Mouse (Mus musculus) monocyte, adult 5-6 weeks (primary cell): ENCODE data around the gene Mia2. TPM values are rescaled to one million over a fixed set of nuclear protein-coding genes. Genes with fewer than 3 reads are reported as not detected.
"Not testable (repeated sequence)": the region's sequence is repeated elsewhere in the genome, so short reads cannot be mapped to it uniquely, and the experiment has no call there.

Experiments used
- ATAC-seq: fragments of 153-309, 156-312 bp; replicated peaks from 2 replicates; pipeline ENCODE4 v1.8.0; 2017; ENCODE audit warnings: mild to moderate bottlenecking; ENCODE audit not compliant: low TSS enrichment, insufficient number of reproducible peaks, severe bottlenecking, poor library complexity, low FRiP score
- total RNA-seq: library from RNA; stranded (forward); fragments of 200-1000, 200-491, 200-594 nt; gene quantifications from 3 replicates; pipeline ENCODE4 v1.2.3, GENCODE M21; 2017

Gene Mia2
- total RNA-seq, 1 experiment from 2014 or later = 323 TPM

GRCm38 (mm10) chr12:59206208-59206999 is 110.8 kb downstream of the Mia2 start:
- no peak; the same call in 1 of the 2 replicates for ATAC-seq

GRCm38 (mm10) chr12:59207000-59207390 is 111.4 kb downstream of the Mia2 start:
- ATAC-seq = no peak

GRCm38 (mm10) chr12:59207814-59208213 is 112.2 kb downstream of the Mia2 start:
- ATAC-seq = no peak

GRCm38 (mm10) chr12:59216176-59216575 is 120.6 kb downstream of the Mia2 start:
- ATAC-seq = no peak

GRCm38 (mm10) chr12:59216676-59217266 is 121.2 kb downstream of the Mia2 start:
- ATAC-seq = no peak

- no peak for ATAC-seq
Observed at GRCm38 (mm10) chr12:59217331-59217730, 121.7 kb downstream of the Mia2 start.

- 0 out of 2 replicates have a peak, but pooled peaks have one; percentile 4 for ATAC-seq
Observed at GRCm38 (mm10) chr12:59218640-59219321, 123.2 kb downstream of the Mia2 start.

- ATAC-seq = peak; percentile 79
Observed at GRCm38 (mm10) chr12:59219325-59220225, 124.0 kb downstream of the Mia2 start, which contains the start of gene Fbxo33. Fbxo33 (minus strand) TSS chr12:59219725.

- ATAC-seq = no peak
Observed at GRCm38 (mm10) chr12:59228401-59228800, 132.8 kb downstream of the Mia2 start.

GRCm38 (mm10) chr12:59238434-59238833 is 142.8 kb downstream of the Mia2 start:
- no peak for ATAC-seq

- ATAC-seq = not testable (repeated sequence)
Observed at GRCm38 (mm10) chr12:59241031-59241430, 145.4 kb downstream of the Mia2 start.

Other genes with a start within 250 kb of the Mia2 start
- 20.5 to 28.1 TPM (median 24.5 TPM) in 3 replicates for gene Sec23a, start 83.8 kb upstream of the Mia2 start, total RNA-seq
- gene Gemin2, start 82.4 kb upstream of the Mia2 start, total RNA-seq = 5.1 to 8.0 TPM (median 7.8 TPM) in 3 replicates
- gene Trappc6b, start 34.3 kb upstream of the Mia2 start, total RNA-seq = 110 to 131 TPM (median 119 TPM) in 3 replicates
- gene Pnn, start 28.9 kb upstream of the Mia2 start, total RNA-seq = 109 to 145 TPM (median 133 TPM) in 3 replicates
- gene Fbxo33, start 123.9 kb downstream of the Mia2 start, total RNA-seq = 49.2 to 104 TPM (median 82.1 TPM) in 3 replicates